In the genomic region with DNA sequence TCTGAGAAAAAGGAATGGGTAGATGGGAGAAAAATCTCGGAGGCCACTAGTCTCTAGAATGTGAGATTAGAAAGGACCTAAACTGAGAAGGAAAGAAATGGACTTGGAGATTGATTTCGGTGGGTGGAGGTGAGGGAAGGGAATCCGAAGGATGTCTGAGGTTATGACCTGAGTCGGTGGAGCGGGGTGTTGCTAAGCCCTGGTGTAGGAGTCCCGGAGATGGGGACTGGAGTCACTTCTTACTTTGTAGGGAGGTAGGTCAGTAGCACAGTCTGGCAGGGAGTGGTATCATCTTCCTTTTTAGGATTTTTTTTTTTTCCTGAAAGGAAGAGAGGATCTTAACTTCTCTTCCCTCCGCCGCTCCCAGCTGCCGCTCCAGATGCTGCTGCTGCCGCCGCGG, we compare ENCODE assay signal across 10 mouse cellular contexts. TPM values are rescaled to one million over a fixed set of nuclear protein-coding genes. Genes with fewer than 3 reads are reported as not detected.
A peak's percentile ranks its signal among the peaks of the same experiment; 100 is the strongest.
DNase-seq lines count a peak whose midpoint lies in the region; ATAC-seq lines count a peak whose summit lies in the region.
"Had no signal": no experiment of that assay in that cellular context is flagged by ENCODE, and none has a peak within 500 bp of the region (broad histone marks: within the 10 kb centered on the region; RNA-seq: fewer than 3 reads in every experiment).

No protein-coding gene starts in this region.

- peak overlapping the region; percentile 82 for H3K4me2 ChIP-seq in forebrain, embryonic 12.5 days
- H3K4me2 ChIP-seq in liver, embryonic 13.5 days: peak overlapping the region; percentile 71

- peak overlapping the region; percentile 79 for H3K4me3 ChIP-seq in forebrain, embryonic 12.5 days (replicated peaks)
- peak overlapping the region; percentile 63 for H3K4me3 ChIP-seq in liver, embryonic 13.5 days (replicated peaks)

- no peaks in the 10 kb centered on the region for H3K36me3 ChIP-seq in forebrain, embryonic 12.5 days (replicated peaks)
- H3K36me3 ChIP-seq in liver, embryonic 13.5 days: no peaks in the 10 kb centered on the region

- peaks cover 44% of the 10 kb centered on the region for H3K4me1 ChIP-seq in forebrain, embryonic 12.5 days
- H3K4me1 ChIP-seq in liver, embryonic 13.5 days (replicated peaks): peaks cover 32% of the 10 kb centered on the region

- no peaks in the 10 kb centered on the region for H3K9me3 ChIP-seq in forebrain, embryonic 12.5 days
- H3K9me3 ChIP-seq in liver, embryonic 13.5 days (replicated peaks): no peaks in the 10 kb centered on the region

- DNase-seq in cerebellum, postnatal 14 days: peak; percentile 42 to 43
- no peak for DNase-seq in cerebellum, postnatal 25 days
- DNase-seq in 3T3-L1 (ENCODE audit: low read depth, low spot score): peak; percentile 25
- no peak for DNase-seq in liver, embryonic 13.5 days
- no peak for DNase-seq in right cerebral cortex, adult 18-20 months
- no peak for DNase-seq in urinary bladder, postnatal 36 days (ENCODE audit: low spot score in 2 of 2)
- DNase-seq in adrenal gland, postnatal 25 days: no peak
- DNase-seq: gastrocnemius, postnatal 10 days had no signal

- WGBS in forebrain, embryonic 12.5 days: 3% methylated on average over 12 of the region's 12 CpGs
- WGBS in liver, embryonic 13.5 days (ENCODE audit: insufficient replicate concordance): 3% methylated on average over 12 of the region's 12 CpGs

- no peak overlapping the region for H3K27ac ChIP-seq in forebrain, embryonic 12.5 days
- no peak overlapping the region for H3K27ac ChIP-seq in liver, embryonic 13.5 days

- H3K9ac ChIP-seq in forebrain, embryonic 12.5 days: peak overlapping the region; percentile 89
- 0 out of 2 replicates have a peak overlapping the region, but pooled peaks have one; percentile 0 for H3K9ac ChIP-seq in liver, embryonic 13.5 days

- H3K27me3 ChIP-seq in forebrain, embryonic 12.5 days: peaks cover 60% of the 10 kb centered on the region
- H3K27me3 ChIP-seq in liver, embryonic 13.5 days: peaks cover 90% of the 10 kb centered on the region

- no peak for ATAC-seq in forebrain, embryonic 12.5 days (ENCODE audit: low FRiP score)
- ATAC-seq in liver, embryonic 13.5 days (ENCODE audit: low read depth): no peak

RNA-seq across cellular contexts. Expression of gene Zfp580, which starts 1.1 kb away (rescaled TPM):
- polyA plus RNA-seq in forebrain, embryonic 12.5 days (2016; fragmentation: Nextera tagmentation; extraction: Ambion mirVana): 44.9 and 46.3 TPM in 2 replicates
- 2.2 and 2.7 TPM in 2 replicates for polyA plus RNA-seq in liver, embryonic 13.5 days (2015; fragmentation: Nextera tagmentation; extraction: Ambion mirVana)
- total RNA-seq in adrenal gland, postnatal 25 days (2021): 7.9 and 8.8 TPM in 2 replicates

RNA-seq across cellular contexts. Expression of gene U2af2, which starts 9.5 kb away (rescaled TPM):
- 165 and 166 TPM in 2 replicates for polyA plus RNA-seq in forebrain, embryonic 12.5 days (2016; fragmentation: Nextera tagmentation; extraction: Ambion mirVana)
- polyA plus RNA-seq in liver, embryonic 13.5 days (2015; fragmentation: Nextera tagmentation; extraction: Ambion mirVana): 79.1 and 83.0 TPM in 2 replicates
- 191 and 195 TPM in 2 replicates for total RNA-seq in adrenal gland, postnatal 25 days (2021)

RNA-seq across cellular contexts. Expression of gene Zfp784, which starts 14.2 kb away (rescaled TPM):
- polyA plus RNA-seq in forebrain, embryonic 12.5 days (2016; fragmentation: Nextera tagmentation; extraction: Ambion mirVana): 4.0 and 4.5 TPM in 2 replicates
- polyA plus RNA-seq in liver, embryonic 13.5 days (2015; fragmentation: Nextera tagmentation; extraction: Ambion mirVana): 0.93 and 1.4 TPM in 2 replicates
- total RNA-seq in adrenal gland, postnatal 25 days (2021): 4.7 and 5.5 TPM in 2 replicates

RNA-seq across cellular contexts. Expression of gene 4632433K11Rik, which starts 18.5 kb away (rescaled TPM):
- not detected in 2 replicates for polyA plus RNA-seq in forebrain, embryonic 12.5 days (2016; fragmentation: Nextera tagmentation; extraction: Ambion mirVana)
- 0.09 TPM in 1 of 2 replicates, not detected in the other for polyA plus RNA-seq in liver, embryonic 13.5 days (2015; fragmentation: Nextera tagmentation; extraction: Ambion mirVana)
- 1.1 TPM in 1 of 2 replicates, not detected in the other for total RNA-seq in adrenal gland, postnatal 25 days (2021)
- polyA plus RNA-seq: C2C12 had no signal

RNA-seq across cellular contexts. Expression of gene Epn1, which starts 27.6 kb away (rescaled TPM):
- 62.9 and 66.4 TPM in 2 replicates for polyA plus RNA-seq in forebrain, embryonic 12.5 days (2016; fragmentation: Nextera tagmentation; extraction: Ambion mirVana)
- polyA plus RNA-seq in liver, embryonic 13.5 days (2015; fragmentation: Nextera tagmentation; extraction: Ambion mirVana): 45.6 and 48.2 TPM in 2 replicates
- total RNA-seq in adrenal gland, postnatal 25 days (2021): 140 and 152 TPM in 2 replicates

Comparison
In these comparisons a context has a peak if more than half of its experiments do, and no peak if none do; other contexts are left out.
1. DNase-seq: peak in cerebellum, postnatal 14 days (2 of 2) and 3T3-L1 (single experiment); none in cerebellum, postnatal 25 days (0 of 2), liver, embryonic 13.5 days (single experiment), right cerebral cortex, adult 18-20 months (single experiment), urinary bladder, postnatal 36 days (0 of 2) and adrenal gland, postnatal 25 days (single experiment).
2. RNA of gene Zfp580, which starts 1.1 kb away (polyA plus RNA-seq): 44.9 to 46.3 TPM in forebrain, embryonic 12.5 days; 2.2 to 2.7 TPM in liver, embryonic 13.5 days; every median in the first group is over 10 times any median in the second.